Mouse (Mus musculus) limb, embryonic 13.5 days (tissue): ENCODE data around the gene Bloc1s3. TPM values are rescaled to one million over a fixed set of nuclear protein-coding genes. Genes with fewer than 3 reads are reported as not detected.

Experiments used
- ATAC-seq: fragments of 200-750 bp; cut with Nextera tagmentation; 2 replicates; pipeline ENCODE4 v1.8.0; 2017; ENCODE audit warnings: low read depth, moderate number of reproducible peaks, moderate TSS enrichment; ENCODE audit not compliant: low FRiP score
- H3K27ac ChIP-seq: fragments of 300-500 bp; sonication (generic); 2 replicates; pipeline ENCODE4 v1.5.1; 2015; ENCODE audit warnings: inconsistent platforms, mild to moderate bottlenecking, moderate library complexity
- H3K27me3 ChIP-seq: fragments of 300-500 bp; sonication (generic); 2 replicates; pipeline ENCODE4 v1.6.1; 2015; ENCODE audit warnings: mild to moderate bottlenecking, inconsistent platforms
- H3K36me3 ChIP-seq: fragments of 300-500 bp; sonication (generic); 2 replicates; pipeline ENCODE4 v1.6.1; 2015; ENCODE audit warnings: inconsistent platforms, mild to moderate bottlenecking, moderate library complexity
- H3K4me1 ChIP-seq: fragments of 300-500 bp; sonication (generic); 2 replicates; pipeline ENCODE4 v1.6.1; 2015; ENCODE audit warnings: inconsistent platforms
- H3K4me2 ChIP-seq: fragments of 300-500 bp; sonication (generic); replicated peaks from 2 replicates; pipeline ENCODE4 v1.6.1; 2015; ENCODE audit warnings: inconsistent platforms, mild to moderate bottlenecking, moderate library complexity
- H3K4me3 ChIP-seq: fragments of 300-500 bp; sonication (generic); 2 replicates; pipeline ENCODE4 v1.5.1; 2015; ENCODE audit warnings: moderate library complexity, mild to moderate bottlenecking, inconsistent platforms
- H3K9ac ChIP-seq: fragments of 300-500 bp; sonication (generic); 2 replicates; pipeline ENCODE4 v1.6.1; 2015; ENCODE audit warnings: mild to moderate bottlenecking, inconsistent platforms
- H3K9me3 ChIP-seq: fragments of 300-500 bp; sonication (generic); 2 replicates; pipeline ENCODE4 v1.6.1; 2016; ENCODE audit warnings: inconsistent platforms
- WGBS: fragments of 180-500 bp; shearing (Covaris S2); methylation state at CpG from one replicate; pipeline ENCODE4 v1.1.7; 2015; 5-methylcytosine and 5-hydroxymethylcytosine counted together
- polyA plus RNA-seq: library from polyadenylated mRNA; unstranded; fragments of >200 nt; fragmentation: Nextera tagmentation; extraction: Ambion mirVana; gene quantifications from 2 replicates; pipeline ENCODE4 v1.2.1, GENCODE M21; 2015

Gene Bloc1s3
- polyA plus RNA-seq, 1 experiment from 2014 or later, result 2.5 TPM

DNA sequence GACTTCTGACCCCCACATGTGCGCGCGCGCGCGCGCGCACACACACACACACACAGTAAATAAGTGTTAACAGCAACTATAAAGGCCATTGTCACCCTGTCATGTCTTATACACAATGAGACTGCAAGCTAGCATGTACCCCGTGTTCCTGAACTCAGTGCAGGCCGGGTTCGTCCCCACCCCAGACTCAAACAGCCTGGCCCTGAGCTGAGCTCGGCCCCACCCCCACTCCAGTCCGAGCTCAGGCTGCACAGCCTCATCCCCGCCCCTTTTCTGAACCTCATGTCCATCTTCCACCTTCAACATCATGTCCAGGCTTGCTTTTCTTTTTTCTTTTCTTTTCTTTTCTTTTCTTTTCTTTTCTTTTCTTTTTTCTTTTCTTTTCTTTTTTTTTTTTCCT, 37.9 kb downstream of the Bloc1s3 start:
- no peak for ATAC-seq
- H3K4me1 ChIP-seq, result peaks cover 14% of the 10 kb centered on the region
- H3K4me3 ChIP-seq, result no peak overlapping the region
- no peak overlapping the region for H3K27ac ChIP-seq
- H3K27me3 ChIP-seq, result peaks cover 78% of the 10 kb centered on the region
- 24% methylated on average over 14 of the region's 14 CpGs for WGBS
- H3K36me3 ChIP-seq, result no peaks in the 10 kb centered on the region
- H3K4me2 ChIP-seq, result no peak overlapping the region
- H3K9ac ChIP-seq, result no peak overlapping the region
- no peaks in the 10 kb centered on the region for H3K9me3 ChIP-seq

DNA sequence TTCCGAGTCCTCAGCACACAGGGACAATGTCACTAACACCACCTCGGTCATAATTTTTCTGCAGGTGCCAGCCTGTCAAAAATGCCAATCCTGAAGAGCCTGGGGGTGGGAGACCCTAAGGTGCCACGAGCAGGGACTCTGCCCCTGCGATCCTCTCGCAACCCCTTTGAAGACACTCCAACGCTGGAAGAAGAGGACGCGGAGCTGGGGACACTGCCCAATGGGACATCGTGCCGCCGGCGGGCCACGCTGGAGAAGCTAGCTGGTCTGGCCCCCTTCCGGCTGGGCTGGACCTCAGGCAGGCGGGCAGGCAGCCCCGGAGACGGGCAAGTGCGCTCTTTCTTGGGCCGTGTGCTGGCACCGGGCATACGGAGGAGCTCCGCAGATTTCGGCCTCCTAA, 38.8 kb downstream of the Bloc1s3 start:
- H3K4me2 ChIP-seq, result no peak overlapping the region
- H3K4me1 ChIP-seq, result peaks cover 24% of the 10 kb centered on the region
- no peak for ATAC-seq
- peaks cover 72% of the 10 kb centered on the region for H3K27me3 ChIP-seq
- no peaks in the 10 kb centered on the region for H3K36me3 ChIP-seq
- WGBS, result 23% methylated on average over 23 of the region's 23 CpGs
- no peaks in the 10 kb centered on the region for H3K9me3 ChIP-seq
- H3K27ac ChIP-seq, result no peak overlapping the region
- H3K9ac ChIP-seq, result no peak overlapping the region
- peak overlapping the region; percentile 10; the same call in 1 of the 2 replicates for H3K4me3 ChIP-seq

DNA sequence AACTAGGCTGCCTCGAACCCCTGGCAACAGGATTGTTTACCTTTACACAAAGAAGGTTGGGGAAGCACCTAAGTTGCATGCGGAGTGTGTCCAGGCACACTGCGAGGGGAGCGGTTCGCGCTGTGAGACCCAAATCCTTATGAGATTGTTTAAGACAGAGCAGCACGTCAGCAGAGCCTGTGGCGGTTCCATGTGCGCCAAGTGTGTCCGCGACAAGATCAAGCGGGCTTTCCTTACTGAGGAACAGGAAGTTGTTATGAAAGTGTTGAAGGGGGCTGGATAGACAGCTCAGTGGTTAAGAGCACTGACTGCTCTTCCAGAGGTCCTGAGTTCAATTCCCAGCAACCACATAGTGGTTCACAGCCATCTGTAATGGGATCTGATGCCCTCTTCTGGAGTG, 39.9 kb downstream of the Bloc1s3 start:
- Histone ChIP-seq H3K9me3 (no peaks in the 10 kb centered on the region), H3K36me3 (no peaks in the 10 kb centered on the region), H3K4me1 (peaks cover 25% of the 10 kb centered on the region), H3K9ac (no peak overlapping the region), H3K4me3 (no peak overlapping the region), H3K4me2 (no peak overlapping the region), H3K27ac (no peak overlapping the region), H3K27me3 (peaks cover 66% of the 10 kb centered on the region)
- 69% methylated on average over 12 of the region's 12 CpGs for WGBS
- ATAC-seq, result no peak

DNA sequence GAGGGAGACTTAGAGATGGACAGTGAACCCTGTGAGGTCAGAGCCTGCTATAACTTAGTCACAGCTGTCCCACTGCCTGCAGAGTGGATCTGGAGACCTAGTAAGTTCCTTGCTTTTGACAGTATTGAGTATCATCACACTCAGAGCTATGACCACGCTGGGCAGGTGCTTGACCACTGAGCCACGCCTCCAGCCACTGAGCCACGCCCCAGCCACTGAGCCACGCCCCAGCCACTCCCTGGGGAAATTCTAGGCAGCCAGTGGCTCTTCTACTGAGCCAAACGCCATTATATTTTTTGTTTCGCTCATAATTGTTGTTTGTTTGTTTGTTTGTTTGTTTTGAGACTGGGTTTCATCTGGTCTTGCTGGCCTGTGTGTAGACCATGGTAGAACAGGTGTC, 40.5 kb downstream of the Bloc1s3 start:
- no peak overlapping the region for H3K27ac ChIP-seq
- WGBS, result 43% methylated on average over 6 of the region's 6 CpGs
- H3K4me3 ChIP-seq, result no peak overlapping the region
- ATAC-seq, result no peak
- H3K9me3 ChIP-seq, result no peaks in the 10 kb centered on the region
- H3K27me3 ChIP-seq, result peaks cover 59% of the 10 kb centered on the region
- H3K36me3 ChIP-seq, result no peaks in the 10 kb centered on the region
- no peak overlapping the region for H3K4me2 ChIP-seq
- H3K9ac ChIP-seq, result no peak overlapping the region
- H3K4me1 ChIP-seq, result peaks cover 27% of the 10 kb centered on the region

DNA sequence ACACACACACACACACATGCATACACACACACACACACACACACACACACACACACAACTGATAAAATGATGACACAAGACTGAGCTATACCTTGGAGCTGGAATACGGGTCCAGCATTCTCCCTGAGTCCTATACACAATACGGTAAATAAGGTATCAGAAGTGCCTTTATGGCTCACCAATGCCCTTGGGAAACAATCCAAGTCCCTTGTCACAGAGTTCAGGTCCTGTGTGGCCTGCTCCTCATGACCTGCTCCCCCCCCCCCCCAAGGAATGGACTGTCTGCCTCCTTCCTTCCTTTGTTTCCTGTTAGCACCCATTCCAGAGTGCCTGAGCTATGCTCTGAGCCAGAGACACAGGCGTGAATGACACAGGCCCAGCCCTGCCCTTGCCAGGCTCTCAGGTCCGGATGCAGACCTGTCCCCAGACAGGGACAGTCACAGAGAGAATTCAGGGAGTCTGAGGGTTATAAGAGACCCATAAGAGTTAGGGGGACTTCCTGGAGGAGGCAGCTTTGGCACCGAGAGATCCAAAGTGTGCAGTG, 41.5 kb downstream of the Bloc1s3 start:
- peaks cover 28% of the 10 kb centered on the region for H3K4me1 ChIP-seq
- H3K36me3 ChIP-seq, result no peaks in the 10 kb centered on the region
- H3K4me2 ChIP-seq, result no peak overlapping the region
- peaks cover 50% of the 10 kb centered on the region for H3K27me3 ChIP-seq
- ATAC-seq, result no peak
- no peaks in the 10 kb centered on the region for H3K9me3 ChIP-seq
- no peak overlapping the region for H3K4me3 ChIP-seq
- 66% methylated on average over 5 of the region's 5 CpGs for WGBS
- H3K27ac ChIP-seq, result no peak overlapping the region
- H3K9ac ChIP-seq, result no peak overlapping the region

DNA sequence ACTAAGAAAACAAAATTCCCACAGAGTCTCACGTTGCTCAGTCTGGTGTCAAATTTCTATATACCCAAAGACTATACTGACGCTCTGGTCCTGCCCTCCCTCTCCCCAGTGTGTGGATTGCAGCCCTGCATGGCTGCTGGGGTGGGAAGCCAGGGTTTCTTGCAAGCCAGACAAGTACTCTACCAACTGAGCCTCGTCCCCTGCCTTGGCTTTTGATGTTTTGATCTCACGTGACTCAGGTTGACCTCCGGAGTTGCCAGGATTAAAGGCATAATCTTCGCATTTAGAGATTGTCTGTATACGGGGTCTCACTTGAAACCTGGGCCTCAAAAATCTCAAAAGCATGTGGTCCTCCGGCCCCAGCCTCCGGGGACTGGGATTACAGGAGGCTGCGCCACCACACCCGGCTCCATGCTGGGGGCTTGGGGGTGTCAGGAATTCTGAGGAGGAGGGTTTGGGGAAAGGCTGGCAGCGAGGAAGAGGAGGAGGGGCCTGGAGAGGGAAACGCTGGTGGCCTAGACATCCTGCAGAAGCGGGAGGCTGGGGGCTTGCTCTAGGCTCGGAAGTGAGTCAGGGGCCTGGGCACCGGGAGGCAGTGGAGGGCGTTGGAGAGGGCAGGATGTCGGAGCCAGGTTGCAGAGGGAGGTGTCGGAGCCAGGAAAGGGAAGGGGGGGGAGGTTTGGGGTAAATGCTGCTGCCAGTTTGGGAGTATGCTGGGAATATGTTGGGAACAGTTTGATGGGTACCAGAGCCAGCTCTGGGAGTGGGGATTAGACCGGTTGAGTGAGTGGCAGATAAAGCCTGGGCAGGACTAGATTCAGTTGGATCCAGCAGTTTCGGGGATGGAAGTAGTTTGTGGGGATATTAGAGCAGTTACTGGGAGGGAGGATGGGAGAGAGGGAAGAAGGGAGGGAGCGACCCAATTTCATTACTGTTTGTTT, 43.5 kb downstream of the Bloc1s3 start:
- Histone ChIP-seq H3K27me3 (peaks cover 31% of the 10 kb centered on the region), H3K4me1 (peaks cover 30% of the 10 kb centered on the region), H3K4me2 (peak overlapping the region; percentile 48), H3K36me3 (no peaks in the 10 kb centered on the region), H3K9me3 (no peaks in the 10 kb centered on the region), H3K27ac (peak overlapping the region; percentile 70; the same call in 1 of the 2 replicates), H3K9ac (peak overlapping the region; percentile 46), H3K4me3 (peak overlapping the region; percentile 20)
- WGBS, result 5% methylated on average over 22 of the region's 22 CpGs
- peak; percentile 46; the same call in 1 of the 2 replicates for ATAC-seq

DNA sequence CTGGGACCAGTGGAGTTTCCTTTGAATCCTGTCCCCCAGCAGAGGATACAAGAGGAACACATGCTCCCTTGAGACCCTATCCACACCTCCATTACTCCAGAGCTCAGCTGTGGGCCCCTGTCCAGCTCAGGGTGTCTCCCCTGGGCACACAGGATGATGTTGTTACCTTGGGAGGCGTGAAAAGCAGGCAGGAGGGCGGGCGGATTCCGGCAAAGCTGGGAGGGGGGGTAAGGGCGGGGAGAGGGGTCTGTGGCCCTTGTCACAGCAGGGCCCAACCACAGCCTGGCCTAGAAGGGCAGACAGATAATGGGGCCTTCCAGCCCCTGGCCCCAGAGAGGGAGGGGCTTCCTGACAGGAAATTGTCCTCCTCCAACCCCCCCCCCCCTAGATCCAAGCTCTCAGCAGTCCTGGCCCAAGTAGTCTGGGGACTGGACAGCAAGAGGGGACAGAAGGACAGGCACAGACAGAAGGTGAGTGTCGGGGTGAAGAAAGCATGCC, 45.2 kb downstream of the Bloc1s3 start, which contains the start of gene Exoc3l2:
Gene Exoc3l2 (plus strand): TSS at position 448 of the 498 bp plus-strand sequence.
- no peak within 1 kb of the TSS for H3K4me3 ChIP-seq
- 29% methylated on average over 6 of the region's 6 CpGs for WGBS
- no peaks in the 10 kb centered on the region for H3K36me3 ChIP-seq
- peak within 1 kb of the TSS; percentile 70; the same call in 1 of the 2 replicates for H3K27ac ChIP-seq
- H3K4me1 ChIP-seq, result peaks cover 30% of the 10 kb centered on the region
- H3K27me3 ChIP-seq, result peaks cover 16% of the 10 kb centered on the region; the same call in 1 of the 2 replicates
- H3K9ac ChIP-seq, result no peak within 1 kb of the TSS; the same call in 1 of the 2 replicates
- H3K4me2 ChIP-seq, result peak within 1 kb of the TSS; percentile 3; the same call in 1 of the 2 replicates
- H3K9me3 ChIP-seq, result no peaks in the 10 kb centered on the region
- ATAC-seq, result no peak

DNA sequence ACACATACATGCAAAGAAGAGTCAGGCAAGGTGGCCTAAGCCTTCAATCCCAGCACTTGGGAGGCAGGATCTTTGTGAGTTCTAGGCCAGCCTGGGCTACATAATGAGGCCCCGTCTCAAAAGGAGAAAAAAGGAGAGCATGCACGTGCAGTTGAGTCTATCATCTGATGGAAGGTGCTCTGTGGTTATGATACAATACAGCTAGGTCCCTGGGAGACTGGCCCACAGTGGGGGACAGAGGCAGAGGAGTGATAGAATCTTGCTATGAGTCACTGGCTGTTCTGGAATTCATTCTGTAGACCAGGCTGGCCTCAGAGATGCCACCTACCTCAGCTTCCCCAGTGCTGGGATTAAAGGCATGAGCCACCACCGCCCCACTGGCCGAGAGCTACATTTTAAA, 45.7 kb downstream of the Bloc1s3 start:
- Histone ChIP-seq H3K36me3 (no peaks in the 10 kb centered on the region), H3K9me3 (no peaks in the 10 kb centered on the region), H3K27me3 (0 out of 2 replicates have a peak, but pooled peaks cover 11% of the 10 kb centered on the region), H3K4me1 (peaks cover 33% of the 10 kb centered on the region), H3K4me3 (no peak overlapping the region), H3K27ac (no peak overlapping the region; the same call in 1 of the 2 replicates), H3K4me2 (no peak overlapping the region), H3K9ac (no peak overlapping the region)
- no peak for ATAC-seq
- 66% methylated on average over 4 of the region's 4 CpGs for WGBS

DNA sequence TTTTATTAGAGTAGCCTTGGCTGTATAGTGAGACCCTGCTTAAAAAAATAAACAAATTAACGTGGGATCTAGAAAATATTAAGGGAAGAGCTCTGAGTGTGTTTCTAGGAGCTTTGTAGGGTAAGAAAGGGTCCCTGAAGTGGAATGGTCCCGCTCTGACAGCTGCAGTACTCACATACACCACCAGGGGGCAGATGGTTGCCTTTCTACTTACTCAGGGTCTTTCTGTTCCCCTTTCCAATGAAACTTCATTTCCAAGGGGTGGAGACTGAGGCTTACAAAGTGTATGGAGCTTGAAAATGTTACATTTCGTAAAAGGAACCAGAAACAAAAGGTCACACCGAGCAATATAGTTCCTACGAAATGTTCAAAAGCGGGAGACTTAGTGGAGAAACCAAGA, 46.7 kb downstream of the Bloc1s3 start:
- Histone ChIP-seq H3K27me3 (0 out of 2 replicates have a peak, but pooled peaks cover 3% of the 10 kb centered on the region), H3K36me3 (no peaks in the 10 kb centered on the region; the same call in 1 of the 2 replicates), H3K9ac (no peak overlapping the region), H3K4me3 (no peak overlapping the region), H3K4me1 (peaks cover 43% of the 10 kb centered on the region), H3K9me3 (no peaks in the 10 kb centered on the region), H3K27ac (no peak overlapping the region), H3K4me2 (0 out of 2 replicates have a peak overlapping the region, but pooled peaks have one; percentile 25)
- 9% methylated on average over 6 of the region's 6 CpGs for WGBS
- ATAC-seq, result no peak

DNA sequence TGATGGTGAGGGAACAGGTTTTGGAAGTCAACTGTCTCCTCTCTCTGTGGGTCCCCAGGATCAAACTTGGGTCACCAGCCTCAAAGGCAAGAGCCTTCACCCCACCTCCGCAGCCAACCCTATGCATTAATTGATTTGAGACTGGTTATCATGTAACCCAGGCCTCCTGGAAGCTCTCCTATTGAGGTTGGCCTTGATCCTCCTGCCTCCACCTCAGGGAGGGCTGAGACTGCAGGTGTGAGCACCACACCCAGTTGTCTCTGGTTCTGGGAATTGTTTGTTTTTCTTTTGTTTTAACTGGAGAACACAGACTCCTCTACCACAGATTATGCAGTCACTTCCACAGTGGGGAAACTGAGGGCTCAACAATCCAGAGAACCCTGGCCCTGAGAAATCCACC, 47.7 kb downstream of the Bloc1s3 start:
- Histone ChIP-seq H3K27ac (no peak overlapping the region), H3K9ac (no peak overlapping the region), H3K9me3 (no peaks in the 10 kb centered on the region), H3K4me2 (no peak overlapping the region), H3K4me3 (no peak overlapping the region), H3K36me3 (peaks cover 8% of the 10 kb centered on the region), H3K27me3 (no peaks in the 10 kb centered on the region), H3K4me1 (peaks cover 50% of the 10 kb centered on the region)
- no peak for ATAC-seq
- 83% methylated on average over 1 of the region's 1 CpGs for WGBS

DNA sequence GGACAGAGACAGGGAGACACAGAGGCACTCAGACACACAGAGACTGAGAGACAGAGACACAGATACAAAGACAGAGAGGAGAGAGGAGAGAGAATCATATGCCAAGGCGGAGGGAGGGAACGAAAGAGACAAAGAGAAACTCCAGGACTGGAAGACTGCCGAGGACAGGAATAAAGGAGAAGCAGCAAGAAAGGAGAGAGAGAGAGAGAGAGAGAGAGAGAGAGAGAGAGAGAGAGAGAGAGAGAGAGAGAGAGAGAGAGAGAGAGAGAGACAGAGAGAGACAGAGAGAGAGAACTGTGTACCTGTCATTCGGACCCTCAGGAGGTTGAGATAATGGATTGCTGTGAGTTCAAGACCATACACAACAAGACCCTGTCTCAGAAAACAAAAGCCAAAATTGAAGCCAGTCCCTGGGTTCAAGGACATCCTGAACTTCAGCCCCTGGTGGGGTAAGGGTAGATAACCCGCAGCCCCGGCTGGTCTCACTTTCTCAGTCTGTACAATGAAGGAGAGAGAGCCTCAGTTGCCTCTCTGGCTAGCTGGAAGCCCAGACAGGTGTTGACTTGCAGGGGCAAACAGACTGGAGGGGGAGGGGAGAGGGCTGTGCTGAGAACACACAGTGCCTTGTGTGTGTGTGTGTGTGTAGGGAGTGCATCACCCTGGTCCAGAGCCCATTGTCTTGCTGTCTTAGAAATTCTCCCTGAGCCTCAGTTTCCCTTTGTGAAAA, 48.9 kb downstream of the Bloc1s3 start:
- no peak for ATAC-seq
- H3K9ac ChIP-seq, result peak overlapping the region; percentile 90
- peak overlapping the region; percentile 99 for H3K4me2 ChIP-seq
- peaks cover 19% of the 10 kb centered on the region for H3K36me3 ChIP-seq
- 21% methylated on average over 6 of the region's 6 CpGs for WGBS
- H3K27ac ChIP-seq, result peak overlapping the region; percentile 63; the same call in 1 of the 2 replicates
- peaks cover 40% of the 10 kb centered on the region for H3K4me1 ChIP-seq
- H3K27me3 ChIP-seq, result no peaks in the 10 kb centered on the region
- H3K4me3 ChIP-seq, result peak overlapping the region; percentile 88
- H3K9me3 ChIP-seq, result no peaks in the 10 kb centered on the region
